9 mouse cellular contexts compared by ENCODE assay signal in the genomic region with DNA sequence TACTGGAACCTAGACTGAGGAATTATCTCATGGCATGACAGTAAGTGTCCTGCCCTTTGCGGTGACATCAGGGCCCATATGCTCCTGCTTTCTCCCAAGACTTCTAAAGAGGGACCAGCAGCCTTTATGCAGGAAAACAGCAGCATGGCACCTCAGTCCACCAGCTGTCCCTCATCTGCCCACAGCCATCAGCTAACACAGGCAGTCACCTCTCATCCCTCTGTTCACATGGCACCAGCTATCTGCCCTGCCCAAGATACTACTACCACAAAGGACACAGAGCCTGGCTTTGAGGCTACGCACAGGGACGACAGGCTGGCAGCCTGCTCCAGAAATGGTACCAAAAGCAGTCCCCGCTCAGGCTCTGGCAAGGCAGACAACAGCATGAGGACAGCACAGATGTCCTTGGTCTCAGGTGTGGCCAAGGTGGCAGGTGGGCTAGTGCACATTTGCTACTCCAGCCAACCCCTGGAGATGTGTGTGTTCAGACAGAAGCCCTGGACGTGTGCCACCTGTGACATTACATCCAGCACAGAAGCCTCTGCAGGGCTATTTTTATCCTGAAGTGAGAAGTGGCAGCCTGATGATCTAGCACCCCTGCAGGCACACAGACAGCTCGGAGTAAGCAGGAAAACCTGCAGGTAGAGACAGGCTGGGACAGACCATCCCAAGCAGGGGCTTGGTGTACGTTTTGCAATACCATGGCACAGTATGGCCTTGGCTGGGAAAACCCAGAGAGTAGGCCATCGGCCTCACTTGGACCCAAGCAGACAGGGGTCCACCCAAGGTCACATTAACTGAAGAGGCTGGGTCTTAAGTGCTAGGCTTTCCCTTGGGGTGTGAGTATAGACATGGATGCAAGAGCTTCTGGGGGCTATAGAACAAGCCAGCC.
A peak's percentile ranks its signal among the peaks of the same experiment; 100 is the strongest.
DNase-seq lines count a peak whose midpoint lies in the region; ATAC-seq and TF ChIP-seq lines count a peak whose summit lies in the region.
"Had no signal": no experiment of that assay in that cellular context is flagged by ENCODE, and none has a peak within 500 bp of the region (broad histone marks: within the 10 kb centered on the region; RNA-seq: fewer than 3 reads in every experiment).

No protein-coding gene starts in this region.

- no peak overlapping the region for H3K9ac ChIP-seq in midbrain, postnatal 0 days (replicated peaks; ENCODE audit: low read length, poor library complexity, severe bottlenecking)
- H3K9ac ChIP-seq: liver, embryonic 12.5 days had no signal

- DNase-seq in left cerebral cortex, postnatal 4 days, result peak; percentile 77
- DNase-seq in left cerebral cortex, adult 2 months (ENCODE audit: extremely low spot score in 1 of 2, low spot score in 2 of 2), result no peak
- DNase-seq in cerebellum, adult 8-10 months, result peak; percentile 41
- peak; percentile 49 for DNase-seq in gastrocnemius, postnatal 10 days
- DNase-seq in midbrain, postnatal 0 days (ENCODE audit: low spot score), result peak; percentile 77
- no peak for DNase-seq in kidney, adult 18-20 months
- no peak for DNase-seq in thymus, postnatal 10 days (ENCODE audit: low spot score in 2 of 2)
- DNase-seq: right cerebral cortex, adult 18-20 months had no signal

- no peak; the same call in 1 of the 2 replicates for TF ChIP-seq CTCF in left cerebral cortex, adult 2 months (IDR thresholded peaks at IDR 0.05)
- TF ChIP-seq CTCF in midbrain, postnatal 0 days (IDR thresholded peaks at IDR 0.05), result no peak

- WGBS in midbrain, postnatal 0 days, result 81% methylated on average over 8 of the region's 8 CpGs

- H3K27ac ChIP-seq in left cerebral cortex, adult 2 months, result no peak overlapping the region
- no peak overlapping the region; the same call in 1 of the 2 replicates for H3K27ac ChIP-seq in midbrain, postnatal 0 days (ENCODE audit: low read depth, low read length)
- H3K27ac ChIP-seq: liver, embryonic 12.5 days had no signal

- no peaks in the 10 kb centered on the region for H3K36me3 ChIP-seq in midbrain, postnatal 0 days (ENCODE audit: insufficient read depth, low read length)

- H3K4me1 ChIP-seq in midbrain, postnatal 0 days (ENCODE audit: insufficient read depth, low read length), result no peaks in the 10 kb centered on the region

- intact Hi-C loops in left cerebral cortex, postnatal 4 days (cut with DNase I), result loop anchor here (10.0 kb wide), 2 partner anchors 109 to 231 kb away; partner anchors contain the start of gene Elfn1
- intact Hi-C loops in left cerebral cortex, adult 2 months (cut with DNase I), result no loop called here

- no peaks in the 10 kb centered on the region for H3K27me3 ChIP-seq in midbrain, postnatal 0 days (ENCODE audit: insufficient read depth, low read length)
- H3K27me3 ChIP-seq: liver, embryonic 12.5 days had no signal

- H3K9me3 ChIP-seq in midbrain, postnatal 0 days (ENCODE audit: low read length), result no peaks in the 10 kb centered on the region
- H3K9me3 ChIP-seq: liver, embryonic 12.5 days had no signal

- no peak overlapping the region for H3K4me2 ChIP-seq in midbrain, postnatal 0 days (ENCODE audit: low read depth, low read length, poor library complexity, severe bottlenecking)
- H3K4me2 ChIP-seq: liver, embryonic 12.5 days had no signal

- H3K4me3 ChIP-seq in left cerebral cortex, adult 2 months, result no peak overlapping the region
- H3K4me3 ChIP-seq in midbrain, postnatal 0 days (ENCODE audit: low read depth, low read length), result no peak overlapping the region
- H3K4me3 ChIP-seq: liver, embryonic 12.5 days had no signal

- ATAC-seq in midbrain, postnatal 0 days (ENCODE audit: low FRiP score), result no peak
- ATAC-seq: liver, embryonic 12.5 days had no signal

Comparison
In these comparisons a context has a peak if more than half of its experiments do, and no peak if none do; other contexts are left out.
1. DNase-seq: peak in left cerebral cortex, postnatal 4 days (single experiment), cerebellum, adult 8-10 months (single experiment), gastrocnemius, postnatal 10 days (single experiment) and midbrain, postnatal 0 days (single experiment); none in left cerebral cortex, adult 2 months (0 of 2), kidney, adult 18-20 months (single experiment) and thymus, postnatal 10 days (0 of 2).